In the genomic region with DNA sequence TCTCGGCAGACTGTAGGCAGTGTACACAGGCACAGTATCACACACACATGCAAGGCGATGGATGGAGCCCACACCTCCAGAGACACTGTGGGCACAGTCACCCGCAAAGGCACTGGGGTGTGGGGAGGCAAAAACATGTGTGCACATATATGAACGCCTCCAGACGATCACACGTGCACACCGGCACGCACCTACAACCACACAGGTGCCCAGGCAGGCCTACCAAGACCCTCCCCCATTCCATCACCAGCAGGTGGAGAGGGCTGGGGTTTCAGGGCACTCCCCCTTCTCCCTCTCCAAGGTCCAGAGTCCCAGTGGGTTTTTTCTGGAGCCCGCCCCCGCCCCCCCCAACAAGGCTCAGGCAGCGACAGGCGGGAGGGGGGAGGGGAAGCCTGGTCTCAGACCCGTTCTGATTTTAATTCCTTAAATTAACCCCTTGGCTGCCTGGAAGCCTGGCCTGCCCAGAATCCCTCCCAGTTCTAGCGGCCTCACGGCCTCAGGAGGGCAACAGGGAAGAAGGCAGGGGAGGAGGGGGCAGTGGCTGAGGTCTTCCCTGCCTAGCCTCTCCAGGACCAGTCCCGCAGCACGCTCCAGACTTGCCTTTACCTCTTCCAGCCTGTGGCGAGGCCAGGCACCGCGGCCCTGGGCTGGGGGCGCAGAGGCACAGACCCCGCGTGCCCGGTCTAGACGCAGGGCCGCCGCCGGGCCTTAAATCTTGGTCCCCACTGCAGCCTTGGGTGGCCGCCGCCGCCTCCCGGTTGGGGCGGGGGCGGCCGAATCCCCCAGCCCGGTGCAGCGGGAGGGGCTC, we compare ENCODE assay signal across 8 mouse cellular contexts. TPM values are rescaled to one million over a fixed set of nuclear protein-coding genes. Genes with fewer than 3 reads are reported as not detected.
DNase-seq lines count a peak whose midpoint lies in the region; ATAC-seq lines count a peak whose summit lies in the region.

No protein-coding gene starts in this region.

- no peak overlapping the region for H3K27ac ChIP-seq in intestine, embryonic 14.5 days (ENCODE audit: low read depth)

- H3K4me1 ChIP-seq in megakaryocyte, embryonic 14.5 days, result peaks cover 11% of the 10 kb centered on the region
- 0 out of 2 replicates have a peak, but pooled peaks cover 5% of the 10 kb centered on the region for H3K4me1 ChIP-seq in intestine, embryonic 14.5 days (replicated peaks; ENCODE audit: control insufficient read depth, insufficient read depth, low read length)

- H3K9ac ChIP-seq in intestine, embryonic 14.5 days (ENCODE audit: low read length), result peak overlapping the region; percentile 34; the same call in 1 of the 2 replicates

- ATAC-seq in megakaryocyte, adult 5-6 weeks (ENCODE audit: poor library complexity, severe bottlenecking), result no peak
- ATAC-seq in intestine, embryonic 14.5 days (replicated peaks; ENCODE audit: low FRiP score, low TSS enrichment, low read depth), result peak; percentile 78

- DNase-seq in embryo, embryonic 10 days (ENCODE audit: low spot score), result peak; percentile 51
- no peak for DNase-seq in embryo, embryonic 9.5 days (ENCODE audit: extremely low spot score)
- peak; percentile 59 for DNase-seq in intestine, embryonic 14.5 days (ENCODE audit: low spot score)
- peak; percentile 57 for DNase-seq in neural tube, embryonic 10.5 days (ENCODE audit: extremely low spot score, low spot score)
- no peak for DNase-seq in urinary bladder, postnatal 10 days (ENCODE audit: low spot score)
- DNase-seq in spleen, postnatal 10 days (ENCODE audit: low spot score in 2 of 2), result no peak

- H3K4me3 ChIP-seq in megakaryocyte, embryonic 14.5 days (replicated peaks), result peak overlapping the region; percentile 77
- H3K4me3 ChIP-seq in intestine, embryonic 14.5 days (ENCODE audit: low read depth, low read length), result peak overlapping the region; percentile 59

- H3K4me2 ChIP-seq in intestine, embryonic 14.5 days (ENCODE audit: low read length), result peak overlapping the region; percentile 93

- no peaks in the 10 kb centered on the region for H3K36me3 ChIP-seq in megakaryocyte, embryonic 14.5 days (replicated peaks; ENCODE audit: low read length)
- no peaks in the 10 kb centered on the region for H3K36me3 ChIP-seq in intestine, embryonic 14.5 days (ENCODE audit: control insufficient read depth, insufficient read depth, low read length)

- no peaks in the 10 kb centered on the region for H3K9me3 ChIP-seq in megakaryocyte, embryonic 14.5 days
- H3K9me3 ChIP-seq in intestine, embryonic 14.5 days (ENCODE audit: control insufficient read depth, low read length), result no peaks in the 10 kb centered on the region

- H3K27me3 ChIP-seq in megakaryocyte, embryonic 14.5 days (replicated peaks), result peaks cover 71% of the 10 kb centered on the region
- H3K27me3 ChIP-seq in intestine, embryonic 14.5 days (replicated peaks; ENCODE audit: control insufficient read depth, insufficient read depth, low read length), result peaks cover 14% of the 10 kb centered on the region

- 2% methylated on average over 37 of the region's 37 CpGs for WGBS in intestine, embryonic 14.5 days

RNA-seq across cellular contexts. Expression of a gene that starts 0.5 kb away (rescaled TPM):
- not detected in 2 replicates for polyA plus RNA-seq in megakaryocyte, embryonic 14.5 days (2012; ENCODE audit: insufficient read depth, low replicate concordance)
- not detected in 2 replicates for total RNA-seq in megakaryocyte, adult 5-6 weeks (2015)
- total RNA-seq in megakaryocyte, adult 5-6 weeks (2017), result not detected in 2 replicates
- 0.36 and 0.45 TPM in 2 replicates for polyA plus RNA-seq in intestine, embryonic 14.5 days (2014; fragmentation: Nextera tagmentation; extraction: Ambion mirVana)

RNA-seq across cellular contexts. Expression of a gene that starts 11.1 kb away (rescaled TPM):
- polyA plus RNA-seq in megakaryocyte, embryonic 14.5 days (2012; ENCODE audit: insufficient read depth, low replicate concordance), result 0.12 TPM in 1 of 2 replicates, not detected in the other
- total RNA-seq in megakaryocyte, adult 5-6 weeks (2015), result not detected in 2 replicates
- not detected in 2 replicates for total RNA-seq in megakaryocyte, adult 5-6 weeks (2017)
- polyA plus RNA-seq in intestine, embryonic 14.5 days (2014; fragmentation: Nextera tagmentation; extraction: Ambion mirVana), result not detected in 2 replicates

RNA-seq across cellular contexts. Expression of a gene that starts 50.5 kb away (rescaled TPM):
- polyA plus RNA-seq in megakaryocyte, embryonic 14.5 days (2012; ENCODE audit: insufficient read depth, low replicate concordance), result 18.8 TPM in 1 of 2 replicates, not detected in the other
- total RNA-seq in megakaryocyte, adult 5-6 weeks (2015), result 24.3 and 26.6 TPM in 2 replicates
- 7.2 and 8.7 TPM in 2 replicates for total RNA-seq in megakaryocyte, adult 5-6 weeks (2017)
- polyA plus RNA-seq in intestine, embryonic 14.5 days (2014; fragmentation: Nextera tagmentation; extraction: Ambion mirVana), result 26.7 and 27.7 TPM in 2 replicates

RNA-seq across cellular contexts. Expression of a gene that starts 51.0 kb away (rescaled TPM):
- polyA plus RNA-seq in megakaryocyte, embryonic 14.5 days (2012; ENCODE audit: insufficient read depth, low replicate concordance), result 5.2 and 36.0 TPM in 2 replicates
- total RNA-seq in megakaryocyte, adult 5-6 weeks (2015), result 172 and 178 TPM in 2 replicates
- total RNA-seq in megakaryocyte, adult 5-6 weeks (2017), result 167 and 192 TPM in 2 replicates
- 496 and 527 TPM in 2 replicates for polyA plus RNA-seq in intestine, embryonic 14.5 days (2014; fragmentation: Nextera tagmentation; extraction: Ambion mirVana)

Comparison
In these comparisons a context has a peak if more than half of its experiments do, and no peak if none do; other contexts are left out.
1. DNase-seq: peak in embryo, embryonic 10 days (single experiment), intestine, embryonic 14.5 days (single experiment) and neural tube, embryonic 10.5 days (single experiment); none in embryo, embryonic 9.5 days (single experiment), urinary bladder, postnatal 10 days (single experiment) and spleen, postnatal 10 days (0 of 2).